ENCODE assay signal across 9 mouse cellular contexts in genomic region chr15:92051353-92052132, GRCm38 (mm10). TPM values are rescaled to one million over a fixed set of nuclear protein-coding genes. Genes with fewer than 3 reads are reported as not detected.
A peak's percentile ranks its signal among the peaks of the same experiment; 100 is the strongest.
DNase-seq lines count a peak whose midpoint lies in the region; ATAC-seq and TF ChIP-seq lines count a peak whose summit lies in the region.
"Had no signal": no experiment of that assay in that cellular context is flagged by ENCODE, and none has a peak within 500 bp of the region (broad histone marks: within the 10 kb centered on the region; RNA-seq: fewer than 3 reads in every experiment).

No protein-coding gene starts in this region.

- H3K36me3 ChIP-seq in heart, embryonic 10.5 days, result no peaks in the 10 kb centered on the region
- no peaks in the 10 kb centered on the region for H3K36me3 ChIP-seq in heart, adult 2 months (ENCODE audit: control insufficient read depth, insufficient read depth, low read length)
- no peaks in the 10 kb centered on the region for H3K36me3 ChIP-seq in embryonic facial prominence, embryonic 14.5 days (ENCODE audit: control insufficient read depth, insufficient read depth, low read length)
- H3K36me3 ChIP-seq in intestine, embryonic 16.5 days (ENCODE audit: control insufficient read depth, insufficient read depth, low read length), result no peaks in the 10 kb centered on the region
- no peaks in the 10 kb centered on the region for H3K36me3 ChIP-seq in limb, embryonic 13.5 days

- no peak overlapping the region for H3K9ac ChIP-seq in heart, adult 2 months (ENCODE audit: low read depth, low read length)
- peak overlapping the region; percentile 45 for H3K9ac ChIP-seq in embryonic facial prominence, embryonic 14.5 days (ENCODE audit: low read depth, low read length)
- H3K9ac ChIP-seq in intestine, embryonic 16.5 days (ENCODE audit: low read depth, low read length), result peak overlapping the region; percentile 53
- H3K9ac ChIP-seq in limb, embryonic 13.5 days, result peak overlapping the region; percentile 51

- no peaks in the 10 kb centered on the region for H3K9me3 ChIP-seq in heart, embryonic 10.5 days
- H3K9me3 ChIP-seq in embryonic facial prominence, embryonic 14.5 days (ENCODE audit: control insufficient read depth, low read length), result no peaks in the 10 kb centered on the region
- H3K9me3 ChIP-seq in intestine, embryonic 16.5 days (ENCODE audit: control insufficient read depth, low read length), result no peaks in the 10 kb centered on the region
- no peaks in the 10 kb centered on the region for H3K9me3 ChIP-seq in limb, embryonic 13.5 days

- no peak for DNase-seq in heart, embryonic 10.5 days (ENCODE audit: low spot score)
- no peak for DNase-seq in heart, adult 2 months
- peak; percentile 16 for DNase-seq in ZHBTc4 (ENCODE audit: low read depth, low spot score)
- DNase-seq in embryonic facial prominence, embryonic 14.5 days (ENCODE audit: low spot score), result peak; percentile 51
- DNase-seq in right cerebral cortex, adult 2 months (ENCODE audit: low spot score in 2 of 2), result peak; percentile 66 to 77
- no peak for DNase-seq in urinary bladder, postnatal 4 days (ENCODE audit: low spot score in 2 of 2)

- peaks cover 10% of the 10 kb centered on the region for H3K4me1 ChIP-seq in heart, embryonic 10.5 days
- no peaks in the 10 kb centered on the region for H3K4me1 ChIP-seq in heart, adult 2 months (ENCODE audit: control insufficient read depth, insufficient read depth, low read length)
- H3K4me1 ChIP-seq in embryonic facial prominence, embryonic 14.5 days (ENCODE audit: control insufficient read depth, insufficient read depth, low read length), result no peaks in the 10 kb centered on the region
- H3K4me1 ChIP-seq in intestine, embryonic 16.5 days (ENCODE audit: control insufficient read depth, insufficient read depth, low read length), result peaks cover 5% of the 10 kb centered on the region; the same call in 1 of the 2 replicates
- H3K4me1 ChIP-seq in limb, embryonic 13.5 days, result peaks cover 8% of the 10 kb centered on the region

- H3K4me2 ChIP-seq in embryonic facial prominence, embryonic 14.5 days (ENCODE audit: low read depth, low read length), result peak overlapping the region; percentile 99
- peak overlapping the region; percentile 88 for H3K4me2 ChIP-seq in intestine, embryonic 16.5 days (ENCODE audit: low read depth, low read length)
- H3K4me2 ChIP-seq in limb, embryonic 13.5 days (replicated peaks), result peak overlapping the region; percentile 99

- ATAC-seq in embryonic facial prominence, embryonic 14.5 days (ENCODE audit: low read depth), result peak; percentile 45
- ATAC-seq in intestine, embryonic 16.5 days, result peak; percentile 44; the same call in 1 of the 2 replicates
- ATAC-seq in limb, embryonic 13.5 days (ENCODE audit: low FRiP score, low read depth), result peak; percentile 72

- no peak overlapping the region for H3K27ac ChIP-seq in heart, embryonic 10.5 days
- H3K27ac ChIP-seq in heart, adult 2 months, result no peak overlapping the region
- H3K27ac ChIP-seq in embryonic facial prominence, embryonic 14.5 days (replicated peaks; ENCODE audit: low read depth, low read length), result no peak overlapping the region
- H3K27ac ChIP-seq in intestine, embryonic 16.5 days (ENCODE audit: low read length), result no peak overlapping the region
- H3K27ac ChIP-seq in limb, embryonic 13.5 days, result no peak overlapping the region

- H3K4me3 ChIP-seq in heart, embryonic 10.5 days, result peak overlapping the region; percentile 68
- no peak overlapping the region for H3K4me3 ChIP-seq in heart, adult 2 months
- H3K4me3 ChIP-seq in embryonic facial prominence, embryonic 14.5 days (ENCODE audit: low read depth, low read length), result peak overlapping the region; percentile 52
- H3K4me3 ChIP-seq in intestine, embryonic 16.5 days (ENCODE audit: low read length), result peak overlapping the region; percentile 55
- H3K4me3 ChIP-seq in limb, embryonic 13.5 days, result peak overlapping the region; percentile 50

- no peak for TF ChIP-seq CTCF in heart, adult 2 months (IDR thresholded peaks at IDR 0.05)

- no peak for TF ChIP-seq POLR2A in heart, adult 2 months (IDR thresholded peaks at IDR 0.05; ENCODE audit: insufficient read depth, low read depth, low read length)

- no peak for TF ChIP-seq EP300 in heart, adult 2 months (IDR thresholded peaks at IDR 0.05; ENCODE audit: insufficient read depth, low read depth, low read length)

- WGBS in heart, embryonic 10.5 days, result under 1% methylated on average over 35 of the region's 35 CpGs
- WGBS in heart, adult 2 months, result 1% methylated on average over 35 of the region's 35 CpGs
- 1% methylated on average over 23 of the region's 35 CpGs for WGBS in embryonic facial prominence, embryonic 14.5 days
- WGBS in intestine, embryonic 16.5 days, result 1% methylated on average over 35 of the region's 35 CpGs
- WGBS in limb, embryonic 13.5 days, result under 1% methylated on average over 35 of the region's 35 CpGs

- H3K27me3 ChIP-seq in heart, embryonic 10.5 days (ENCODE audit: insufficient read depth, poor library complexity, severe bottlenecking), result peaks cover 17% of the 10 kb centered on the region; the same call in 1 of the 2 replicates
- peaks cover 3% of the 10 kb centered on the region for H3K27me3 ChIP-seq in heart, adult 2 months (ENCODE audit: control insufficient read depth, insufficient read depth, low read length)
- 0 out of 2 replicates have a peak, but pooled peaks cover 4% of the 10 kb centered on the region for H3K27me3 ChIP-seq in embryonic facial prominence, embryonic 14.5 days (replicated peaks; ENCODE audit: control insufficient read depth, insufficient read depth, low read length)
- H3K27me3 ChIP-seq in intestine, embryonic 16.5 days (replicated peaks; ENCODE audit: control insufficient read depth, insufficient read depth, low read length), result peaks cover 14% of the 10 kb centered on the region
- H3K27me3 ChIP-seq in limb, embryonic 13.5 days, result peaks cover 27% of the 10 kb centered on the region
- H3K27me3 ChIP-seq: CH12.LX had no signal

- H3K79me2 ChIP-seq in heart, adult 2 months (replicated peaks; ENCODE audit: control insufficient read depth, insufficient read depth, low read length), result no peaks in the 10 kb centered on the region

- intact Hi-C loops in heart, adult 2 months (cut with DNase I), result no loop called here

RNA-seq across cellular contexts. Expression of gene Cntn1, which starts 0.6 kb away (rescaled TPM):
- 0.47 and 0.51 TPM in 2 replicates for polyA plus RNA-seq in heart, embryonic 10.5 days (2016; fragmentation: Nextera tagmentation; extraction: Ambion mirVana)
- under 1 TPM; 0.05 to 0.11 TPM for total RNA-seq in heart, adult 2 months (2021)
- polyA plus RNA-seq in heart, adult 2 months (2012; rRNA removed), result 0.08 and 0.20 TPM in 2 replicates
- 5.2 and 5.6 TPM in 2 replicates for polyA plus RNA-seq in embryonic facial prominence, embryonic 14.5 days (2014; fragmentation: Nextera tagmentation; extraction: Ambion mirVana)
- polyA plus RNA-seq in intestine, embryonic 16.5 days (2015; fragmentation: Nextera tagmentation; extraction: Ambion mirVana), result 2.2 and 2.4 TPM in 2 replicates
- polyA plus RNA-seq in limb, embryonic 13.5 days (2015; fragmentation: Nextera tagmentation; extraction: Ambion mirVana), result 1.5 and 1.8 TPM in 2 replicates
- total RNA-seq: CH12.LX had no signal

Comparison
In these comparisons a context has a peak if more than half of its experiments do, and no peak if none do; other contexts are left out.
1. DNase-seq: peak in ZHBTc4 (single experiment), embryonic facial prominence, embryonic 14.5 days (single experiment) and right cerebral cortex, adult 2 months (2 of 2); none in heart, embryonic 10.5 days (single experiment), heart, adult 2 months (0 of 2) and urinary bladder, postnatal 4 days (0 of 2).
2. Peak in every context shown above with its lines, with median percentiles within 50 percentile points of each other: ATAC-seq and H3K4me2 ChIP-seq.